Mouse (Mus musculus) embryonic fibroblast, embryonic 13.5 days (primary cell): ENCODE results near the gene Afg1l.

ENCODE experiments used
- CTCF ChIP-seq: IDR thresholded peaks from 2 replicates; pipeline ENCODE4 v1.5.1; 2011; ENCODE audit warnings: mild to moderate bottlenecking, control low read depth, low read length, moderate library complexity, borderline replicate concordance; ENCODE audit not compliant: insufficient read depth
- POLR2A ChIP-seq: IDR thresholded peaks from 2 replicates; pipeline ENCODE4 v1.6.1; 2011; ENCODE audit warnings: low read depth, mild to moderate bottlenecking, control low read depth, low read length, moderate library complexity

- TF ChIP-seq CTCF = no peak
- TF ChIP-seq POLR2A = no peak
Measured at GRCm38 (mm10) chr10:42446145-42446544, 32.2 kb downstream of the Afg1l start.
